Mouse (Mus musculus) liver, postnatal 0 days (tissue): ENCODE measurements around the gene Wrap73.

Source experiments
- CTCF ChIP-seq: sonication (generic); IDR thresholded peaks from 2 replicates; pipeline ENCODE4 v1.5.1; 2016; ENCODE audit warnings: antibody characterized with exemption, low read depth
- EP300 ChIP-seq: IDR thresholded peaks from 2 replicates; pipeline ENCODE4 v1.6.1; 2016; ENCODE audit warnings: antibody characterized with exemption, low read depth, mild to moderate bottlenecking

- TF ChIP-seq CTCF (no peak), EP300 (no peak)
These were observed 11.9 kb downstream of the Wrap73 start for GRCm38 (mm10) chr4:154154104-154154503.
